Mouse (Mus musculus) Patski (cell line): ENCODE results near the gene Ephx1. TPM values are rescaled to one million over a fixed set of nuclear protein-coding genes. Genes with fewer than 3 reads are reported as not detected.
A peak's percentile ranks its signal among the peaks of the same experiment; 100 is the strongest.

Experiments used
- ATAC-seq: fragments of 100-300 bp; one replicate; pipeline ENCODE4 v1.8.0; 2021
- CTCF ChIA-PET: fragments of 350-600 bp; sonication (Branson Sonifier 250); formaldehyde crosslinking; loops from one replicate; lab custom pipeline; 2022; ENCODE audit warnings: inconsistent platforms; lab: Charles Lee
- POLR2A ChIA-PET: fragments of 350-600 bp; sonication (Branson Sonifier 250); formaldehyde crosslinking; loops from one replicate; lab custom pipeline; 2022; ENCODE audit warnings: antibody characterized with exemption, inconsistent platforms; lab: Charles Lee
- DNase-seq: peaks from one replicate; pipeline ENCODE4 v3.0.0-alpha.2; 2011; ENCODE audit warnings: low read depth, low spot score
- H3K27me3 ChIP-seq: fragments of 371-371 bp; one replicate; pipeline ENCODE4 v1.5.1; 2021
- CTCF ChIP-seq: fragments of 100-300 bp; IDR thresholded peaks from one replicate; pipeline ENCODE4 v1.5.1; 2021
- in situ Hi-C: fragments of 300-500 bp; cut with MboI; formaldehyde crosslinking; loops from 3 replicates; pipeline ENCODE4 v1.11.1; 2018; ENCODE audit warnings: low pct_unique_long_range_greater_than_20kb, mixed read lengths
- polyA plus RNA-seq: library from polyadenylated mRNA; unstranded; gene quantifications from one replicate; pipeline ENCODE4 v1.2.3, GENCODE M21; 2021

The Ephx1 gene
- polyA plus RNA-seq, 1 experiment from 2014 or later: 10.9 TPM

DNA sequence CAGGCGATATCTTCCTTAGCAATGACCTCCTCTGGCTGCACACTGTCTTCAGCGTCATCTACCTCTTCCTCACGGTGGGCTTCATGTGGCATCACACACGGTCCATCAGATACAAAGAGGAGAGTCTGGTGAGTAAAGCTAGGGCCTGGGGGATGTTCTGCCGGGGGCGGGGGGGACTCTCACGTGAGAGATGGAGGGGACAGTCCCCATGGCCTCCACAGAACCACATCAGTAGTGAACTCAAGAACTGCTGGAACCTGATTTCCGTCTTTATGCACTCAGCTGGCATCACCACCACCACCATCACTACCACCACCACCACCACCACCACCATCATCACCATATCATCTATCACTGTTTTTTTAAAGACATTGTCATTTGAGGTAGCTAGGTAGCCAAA lies 64.3 kb downstream of the Ephx1 start:
- DNase-seq (no peak), ATAC-seq (no peak)
- ChIA-PET POLR2A (no interaction called here), CTCF (interaction anchor here (1.9 kb wide), 1 partner anchor 15 kb away, joined by 6 read pairs; the partner anchor contains the start of gene Tmem63a)
- in situ Hi-C loops: no loop called here
- no peaks in the 10 kb centered on the region for H3K27me3 ChIP-seq
- TF ChIP-seq CTCF: no peak

DNA sequence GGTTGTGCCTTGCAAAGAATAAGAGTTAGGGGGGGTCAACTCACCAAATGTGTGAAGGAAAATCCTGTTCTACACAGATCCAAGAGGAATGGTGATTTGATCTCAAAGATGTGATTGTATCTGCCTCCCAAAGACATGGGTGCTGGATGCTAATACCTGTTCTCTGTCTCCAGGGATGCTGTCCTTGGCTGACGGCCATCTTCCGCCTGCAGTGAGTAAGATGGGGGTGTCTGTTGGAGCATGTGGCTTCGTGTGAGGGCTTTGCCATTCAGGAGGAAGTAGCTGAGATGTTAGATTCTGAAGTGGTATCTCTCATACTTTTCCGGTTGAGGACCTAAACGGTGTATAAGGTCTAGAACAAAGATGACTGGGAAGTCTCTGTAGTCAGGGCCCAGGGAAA lies 67.9 kb downstream of the Ephx1 start:
- H3K27me3 ChIP-seq: no peaks in the 10 kb centered on the region
- DNase-seq: no peak
- ChIA-PET POLR2A (no interaction called here), CTCF (interaction anchor here (1.6 kb wide), 2 partner anchors 12 to 15 kb away, joined by 3 to 4 read pairs; no protein-coding TSS in a partner anchor)
- no peak for ATAC-seq
- TF ChIP-seq CTCF: no peak
- in situ Hi-C loops: no loop called here

DNA sequence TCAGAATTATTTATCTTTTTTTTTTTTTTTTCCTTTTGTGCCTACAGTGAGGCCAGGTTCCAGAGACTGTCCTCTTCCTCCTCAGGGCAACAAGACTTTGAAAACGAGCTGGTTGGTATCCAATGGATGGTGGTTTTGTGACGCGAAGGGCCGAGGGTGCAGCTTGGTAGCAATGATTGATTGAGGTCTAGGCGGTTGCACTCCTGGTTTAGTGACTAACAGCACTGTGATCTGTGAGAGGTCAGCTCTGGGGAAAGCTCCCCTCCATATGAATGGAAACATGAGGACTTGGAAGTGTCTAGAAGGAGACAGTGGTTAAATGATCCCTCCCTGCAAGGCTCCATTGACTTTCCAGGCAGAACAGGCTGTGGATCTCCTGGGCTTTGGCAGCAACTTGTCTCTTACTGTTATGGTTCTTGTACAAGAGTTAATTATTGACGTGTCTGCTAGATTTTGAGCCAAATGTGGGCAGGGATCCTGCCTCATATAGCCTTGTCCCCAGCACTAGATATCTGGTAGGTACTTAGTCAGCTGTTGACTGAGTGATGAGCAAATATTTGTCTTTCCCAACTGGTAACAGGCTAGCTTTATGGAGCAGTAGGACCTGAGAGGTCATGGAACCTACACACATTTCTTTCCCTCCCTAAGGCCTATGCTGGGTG lies 68.5 kb downstream of the Ephx1 start:
- in situ Hi-C loops: no loop called here
- ATAC-seq (peak; percentile 63), DNase-seq (peak; percentile 92)
- no peak for TF ChIP-seq CTCF
- ChIA-PET CTCF (interaction anchor here (0.8 to 1.6 kb wide), 3 partner anchors 15 to 48 kb away, joined by 3 to 5 read pairs (median 4); partner anchors contain the start of gene Pycr2), POLR2A (interaction anchor here (0.7 to 1.2 kb wide), 2 partner anchors 10 to 31 kb away, joined by 6 to 8 read pairs; partner anchors contain the start of gene Tmem63a)
- H3K27me3 ChIP-seq: no peaks in the 10 kb centered on the region

DNA sequence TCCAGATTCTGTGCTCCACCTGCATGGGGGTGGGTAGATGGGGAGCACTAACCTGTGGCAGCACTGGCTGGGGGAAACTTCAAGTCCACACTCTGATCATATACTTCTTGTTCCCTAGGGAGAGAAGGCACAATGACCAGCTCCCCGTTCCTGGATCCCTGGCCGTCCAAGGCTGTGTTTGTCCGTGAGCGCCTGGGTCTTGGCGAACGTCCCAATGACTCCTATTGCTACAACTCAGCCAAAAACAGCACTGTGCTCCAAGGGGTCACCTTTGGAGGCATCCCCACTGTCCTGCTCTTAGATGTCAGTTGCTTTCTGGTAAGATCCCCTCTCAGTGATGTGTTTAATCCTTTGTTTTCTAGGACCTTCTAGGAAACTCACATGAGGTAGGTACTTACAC lies 74.3 kb downstream of the Ephx1 start:
- in situ Hi-C loops: no loop called here
- no peaks in the 10 kb centered on the region for H3K27me3 ChIP-seq
- CTCF ChIA-PET: interaction anchor here (1.3 kb wide), 1 partner anchor 36 kb away, joined by 4 read pairs; no protein-coding TSS in a partner anchor

DNA sequence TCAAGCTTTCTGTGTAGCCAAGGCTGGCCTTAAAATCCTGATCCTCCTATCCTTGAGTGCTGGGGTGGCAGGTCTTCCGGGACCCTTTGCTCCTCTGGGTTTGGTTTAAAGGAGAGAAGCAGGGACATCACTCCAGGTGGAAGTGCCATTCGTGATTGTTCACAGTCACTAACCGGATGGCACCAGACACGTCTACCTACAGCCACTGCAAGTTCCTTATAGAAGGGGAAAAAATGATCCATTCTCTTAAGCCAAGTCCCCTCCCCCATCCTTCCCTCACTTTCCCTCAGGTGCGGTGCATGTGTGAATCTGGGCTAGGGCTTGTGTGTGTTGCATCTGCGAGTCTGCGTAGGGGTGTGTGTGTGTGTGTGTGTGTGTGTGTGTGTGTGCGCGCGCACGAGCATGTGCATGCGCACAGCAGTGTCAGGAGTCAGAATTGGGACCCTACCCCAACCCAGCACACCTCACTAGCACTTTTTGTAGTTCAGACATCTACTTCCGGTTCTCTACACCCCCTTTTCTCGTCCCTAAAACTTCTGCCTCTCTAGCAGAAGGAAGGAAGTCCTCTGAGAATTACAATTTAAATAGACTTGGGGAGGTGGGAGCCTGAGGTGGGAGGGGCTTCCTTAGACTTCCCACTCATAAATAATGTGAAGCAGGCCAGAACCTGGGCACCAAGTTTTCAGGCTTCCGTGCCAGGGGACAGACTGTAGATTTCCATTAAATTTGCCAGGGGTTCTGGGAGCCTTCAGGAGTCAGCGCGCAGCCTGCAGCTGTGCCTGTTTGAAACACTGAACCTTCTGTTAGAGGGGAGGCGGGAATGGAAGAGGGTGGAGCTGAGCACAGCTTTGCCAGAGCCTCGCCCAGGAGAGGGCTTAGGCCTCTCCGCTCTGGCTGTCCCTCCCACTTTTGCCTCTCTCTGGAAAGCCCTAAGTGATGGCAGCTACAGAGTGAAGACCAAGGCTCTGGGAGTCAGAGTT lies 75.4 kb downstream of the Ephx1 start:
- no peak for TF ChIP-seq CTCF
- ATAC-seq: no peak
- CTCF ChIA-PET: interaction anchor here (1.3 kb wide), 1 partner anchor 35 kb away, joined by 4 read pairs; no protein-coding TSS in a partner anchor
- no peaks in the 10 kb centered on the region for H3K27me3 ChIP-seq
- in situ Hi-C loops: no loop called here
- no peak for DNase-seq
- POLR2A ChIA-PET: no interaction called here

More for the DNA sequence above, 74.3 kb downstream of the Ephx1 start:
- no peak for DNase-seq
- ATAC-seq: no peak
- POLR2A ChIA-PET: interaction anchor here (0.6 to 0.7 kb wide), 2 partner anchors 57 to 130 kb away, joined by 3 to 5 read pairs; no protein-coding TSS in a partner anchor
- no peak for TF ChIP-seq CTCF

DNA sequence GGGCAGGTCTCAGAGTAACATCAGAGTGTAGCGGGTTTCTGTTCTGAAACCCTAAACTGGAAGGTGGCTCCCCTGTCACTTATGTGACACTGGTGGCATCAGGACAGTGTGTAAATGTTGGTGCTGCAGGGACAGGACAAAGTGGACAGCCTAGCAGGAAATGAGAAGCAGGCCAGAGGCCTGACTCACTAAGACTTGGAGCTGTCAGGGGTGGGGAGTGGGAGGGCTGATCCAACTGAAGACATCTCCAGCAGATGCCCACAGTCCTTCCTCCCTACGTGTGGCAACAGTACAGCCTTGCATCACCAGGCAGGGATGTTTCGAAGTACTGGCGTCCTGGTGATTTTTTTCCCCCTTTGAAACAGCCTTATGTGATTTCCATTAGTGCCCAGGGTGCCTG lies 76.2 kb downstream of the Ephx1 start:
- POLR2A ChIA-PET: no interaction called here

DNA sequence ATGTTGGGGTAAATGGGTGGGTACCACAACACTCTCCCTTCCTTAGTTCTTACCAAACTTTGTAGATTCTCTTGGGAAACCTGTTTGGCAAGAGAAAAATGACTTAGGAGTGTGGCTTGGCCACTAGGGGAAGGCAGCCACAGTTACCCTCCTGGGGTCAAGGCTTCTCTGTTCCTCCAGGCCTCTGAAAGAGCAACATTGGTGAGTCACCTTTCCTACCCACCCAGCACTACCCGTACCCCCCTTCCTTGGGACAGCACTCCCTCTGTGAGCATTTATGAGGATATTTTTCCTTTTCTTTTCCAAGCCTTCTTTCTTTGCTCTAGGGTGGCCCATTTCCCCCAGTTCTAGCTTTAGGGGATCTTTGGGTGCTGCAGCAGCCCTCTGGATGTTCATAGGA lies 76.8 kb downstream of the Ephx1 start:
- ChIA-PET CTCF (no interaction called here), POLR2A (no interaction called here)
- ATAC-seq (no peak), DNase-seq (no peak)
- TF ChIP-seq CTCF: no peak
- in situ Hi-C loops: no loop called here
- H3K27me3 ChIP-seq: no peaks in the 10 kb centered on the region

More for the DNA sequence above, 76.2 kb downstream of the Ephx1 start:
- CTCF ChIA-PET: no interaction called here
- in situ Hi-C loops: no loop called here
- DNase-seq: no peak
- no peaks in the 10 kb centered on the region for H3K27me3 ChIP-seq
- no peak for ATAC-seq
- no peak for TF ChIP-seq CTCF

DNA sequence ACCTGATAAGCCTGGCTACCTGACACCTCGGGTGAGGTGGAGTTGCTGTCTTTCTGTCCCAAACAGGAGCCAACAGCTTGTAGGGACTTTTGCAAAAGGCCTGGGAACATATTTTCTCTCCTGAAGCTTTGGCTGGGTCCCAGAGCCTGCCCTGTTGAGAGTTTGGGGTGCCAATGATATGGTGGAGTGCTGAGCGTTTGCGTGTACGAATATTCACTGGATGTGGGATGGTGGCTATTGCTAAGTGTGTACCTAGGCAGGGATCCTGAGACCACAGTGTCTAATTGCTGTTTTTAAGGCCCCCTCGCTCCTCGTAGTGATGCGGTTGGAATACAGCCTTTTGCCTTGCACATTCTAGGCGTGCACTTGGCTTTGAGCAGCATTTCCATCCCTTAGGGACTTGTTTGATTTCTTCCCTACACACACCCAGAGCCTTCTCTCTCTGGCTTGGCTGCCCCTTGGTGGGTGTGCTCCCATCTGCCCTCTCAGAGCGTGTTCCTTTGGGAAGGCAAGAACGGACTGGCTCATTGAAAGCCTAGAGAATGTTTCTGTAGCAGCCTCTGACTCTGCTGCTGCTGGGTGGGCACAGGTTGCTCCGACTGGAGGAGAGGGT lies 77.6 kb downstream of the Ephx1 start:
- TF ChIP-seq CTCF: no peak
- DNase-seq (no peak), ATAC-seq (no peak)
- in situ Hi-C loops: no loop called here
- POLR2A ChIA-PET: no interaction called here
- no peaks in the 10 kb centered on the region for H3K27me3 ChIP-seq
- CTCF ChIA-PET: no interaction called here

DNA sequence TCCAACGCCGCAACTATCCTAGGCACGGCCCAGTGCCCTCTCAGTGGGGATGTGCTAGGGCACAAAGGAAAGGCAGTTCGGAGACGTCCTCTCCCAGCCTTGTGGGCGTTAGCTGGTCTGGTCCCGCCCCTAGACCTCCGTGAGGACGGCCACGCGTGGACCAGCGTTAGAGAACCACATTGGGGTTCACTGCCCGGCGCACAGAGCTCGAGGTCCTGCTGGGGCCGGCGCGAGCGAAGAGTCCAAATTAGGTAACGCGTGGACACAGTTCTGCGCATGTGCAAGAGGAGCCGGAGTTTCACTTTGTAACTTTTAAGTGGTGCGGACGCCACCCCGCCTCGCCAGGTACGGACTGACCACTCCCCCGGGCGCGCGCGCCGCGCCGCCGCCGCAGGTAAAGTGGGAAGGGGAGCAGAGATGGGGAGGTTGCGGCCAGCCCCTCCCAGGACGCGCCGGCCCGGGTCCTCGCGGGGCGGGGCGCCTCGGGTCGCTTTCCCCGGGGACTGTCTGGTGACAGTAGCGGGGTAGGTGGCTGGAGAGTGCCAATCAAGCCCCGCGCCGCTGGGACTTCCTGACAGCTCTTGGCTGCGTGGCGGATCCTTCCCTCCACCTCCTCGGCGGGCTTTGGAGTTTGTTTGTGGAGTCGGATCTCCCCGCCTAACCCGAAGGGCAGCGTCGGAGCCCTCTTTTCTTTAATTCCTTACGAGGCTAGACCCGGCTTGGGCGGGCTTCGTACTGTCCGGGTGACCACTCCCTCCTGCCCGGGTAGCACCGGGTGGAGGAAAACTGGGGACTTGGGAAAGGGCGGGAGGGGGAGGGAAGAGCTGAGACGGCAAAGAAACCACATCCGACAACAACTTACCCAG lies 78.3 kb downstream of the Ephx1 start, which contains the start of gene Tmem63a:
Tmem63a (plus strand) TSS at position 179 of the 866 bp plus-strand sequence.
- CTCF ChIA-PET: interaction anchor here (1.6 to 1.7 kb wide), 3 partner anchors 13 to 31 kb away, joined by 6 to 11 read pairs (median 6); no protein-coding TSS in a partner anchor
- POLR2A ChIA-PET: interaction anchor here (0.8 to 1.8 kb wide), 6 partner anchors 9 to 37 kb away, joined by 3 to 7 read pairs (median 4); partner anchors contain the start of gene Pycr2
- H3K27me3 ChIP-seq: no peaks in the 10 kb centered on the region
- peak; percentile 67 for ATAC-seq
- no peak for DNase-seq
- in situ Hi-C loops: no loop called here
- TF ChIP-seq CTCF: no peak
